Mouse (Mus musculus) neural tube, postnatal 0 days (tissue): Measurements from ENCODE around the gene 2310050C09Rik. TPM values are rescaled to one million over a fixed set of nuclear protein-coding genes. Genes with fewer than 3 reads are reported as not detected.

ENCODE experiments used
- polyA plus RNA-seq: library from polyadenylated mRNA; unstranded; fragments of >200 nt; fragmentation: Nextera tagmentation; extraction: Ambion mirVana; gene quantifications from 2 replicates; pipeline ENCODE4 v1.2.1, GENCODE M21; 2015

Gene 2310050C09Rik
- not detected in 2 replicates for polyA plus RNA-seq

GRCm38 (mm10) chr3:92870116-92870515 lies at the start of gene 2310050C09Rik:
Gene 2310050C09Rik, minus strand, starts transcription at chr3:92870216.

GRCm38 (mm10) chr3:92851186-92851585 lies 18.8 kb downstream of the 2310050C09Rik start, which contains the start of gene Lce1l:
Gene Lce1l, minus strand, starts transcription at chr3:92851286.

GRCm38 (mm10) chr3:92827108-92827507 lies 42.9 kb downstream of the 2310050C09Rik start, which contains the start of gene Kprp:
Gene Kprp, minus strand, starts transcription at chr3:92827247.

Other genes with a start within 250 kb of the 2310050C09Rik start
- gene Lce6a, start 248.6 kb downstream of the 2310050C09Rik start, polyA plus RNA-seq = not detected in 2 replicates
- gene Lce1a1, start 221.9 kb downstream of the 2310050C09Rik start, polyA plus RNA-seq = not detected in 2 replicates
- gene Lce1b, start 213.3 kb downstream of the 2310050C09Rik start, polyA plus RNA-seq = not detected in 2 replicates
- gene Lce1a2, start 199.9 kb downstream of the 2310050C09Rik start, polyA plus RNA-seq = not detected in 2 replicates
- not detected in 2 replicates for gene Lce1c, start 191.0 kb downstream of the 2310050C09Rik start, polyA plus RNA-seq
- not detected in 2 replicates for gene Lce1d, start 183.0 kb downstream of the 2310050C09Rik start, polyA plus RNA-seq
- gene Lce1e, start 161.1 kb downstream of the 2310050C09Rik start, polyA plus RNA-seq = not detected in 2 replicates
- not detected in 2 replicates for gene Lce1f, start 149.9 kb downstream of the 2310050C09Rik start, polyA plus RNA-seq
- not detected in 2 replicates for gene Gm38119, start 131.1 kb downstream of the 2310050C09Rik start, polyA plus RNA-seq
- not detected in 2 replicates for gene Lce1g, start 117.9 kb downstream of the 2310050C09Rik start, polyA plus RNA-seq
- not detected in 2 replicates for gene Lce1h, start 105.2 kb downstream of the 2310050C09Rik start, polyA plus RNA-seq
- gene Lce1i, start 91.3 kb downstream of the 2310050C09Rik start, polyA plus RNA-seq = not detected in 2 replicates
- gene Lce1j, start 79.7 kb downstream of the 2310050C09Rik start, polyA plus RNA-seq = not detected in 2 replicates
- gene Lce1k, start 62.3 kb downstream of the 2310050C09Rik start, polyA plus RNA-seq = not detected in 2 replicates
- not detected in 2 replicates for gene Kprp, start 43.0 kb downstream of the 2310050C09Rik start, polyA plus RNA-seq
- gene Lce1l, start 18.9 kb downstream of the 2310050C09Rik start, polyA plus RNA-seq = not detected in 2 replicates
- not detected in 2 replicates for gene Lce3a, start 56.0 kb upstream of the 2310050C09Rik start, polyA plus RNA-seq
- gene Lce3b, start 62.8 kb upstream of the 2310050C09Rik start, polyA plus RNA-seq = not detected in 2 replicates
- gene Lce3c, start 74.3 kb upstream of the 2310050C09Rik start, polyA plus RNA-seq = not detected in 2 replicates
- gene Lce3d, start 87.2 kb upstream of the 2310050C09Rik start, polyA plus RNA-seq = not detected in 2 replicates
- gene Lce3e, start 96.8 kb upstream of the 2310050C09Rik start, polyA plus RNA-seq = not detected in 2 replicates
- not detected in 2 replicates for gene Lce3f, start 122.0 kb upstream of the 2310050C09Rik start, polyA plus RNA-seq
- 0.79 and 0.97 TPM in 2 replicates for gene Crct1, start 145.5 kb upstream of the 2310050C09Rik start, polyA plus RNA-seq
- not detected in 2 replicates for gene Lce1m, start 148.8 kb upstream of the 2310050C09Rik start, polyA plus RNA-seq
- gene Gm4858, start 198.6 kb upstream of the 2310050C09Rik start, polyA plus RNA-seq = not detected in 2 replicates